Mouse (Mus musculus): ENCODE measurements around the gene Bcas3. TPM values are rescaled to one million over a fixed set of nuclear protein-coding genes. Genes with fewer than 3 reads are reported as not detected.

The Bcas3 gene
- polyA plus RNA-seq, 1 experiment from 2014 or later, result 15.4 TPM

DNA sequence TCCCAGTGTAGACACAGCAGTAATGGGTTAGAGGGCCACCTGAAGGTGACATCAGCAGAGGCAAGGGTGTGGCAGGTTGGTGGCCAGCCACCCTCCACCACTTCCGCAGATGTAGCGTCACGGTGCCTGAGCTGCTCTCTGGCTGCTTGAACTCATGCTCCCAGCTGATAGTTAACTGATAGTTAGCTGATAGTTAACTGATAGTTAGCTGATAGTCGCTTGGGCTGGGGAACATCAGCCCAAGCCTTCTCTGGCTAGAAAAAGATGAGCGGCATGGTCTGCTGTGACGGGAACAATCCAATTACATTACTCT, 291.7 kb downstream of the Bcas3 start:
- 65% methylated on average over 6 of the region's 6 CpGs for WGBS
- Histone ChIP-seq H3K9me3 (ENCODE audit: control insufficient read depth, low read length) (no peaks in the 10 kb centered on the region), H3K4me2 (ENCODE audit: low read depth, low read length) (no peak overlapping the region), H3K4me1 (ENCODE audit: control insufficient read depth, insufficient read depth, low read length) (peaks cover 20% of the 10 kb centered on the region), H3K9ac (ENCODE audit: low read depth, low read length) (no peak overlapping the region), H3K27ac (ENCODE audit: low read length) (no peak overlapping the region), H3K4me3 (ENCODE audit: low read length) (no peak overlapping the region), H3K36me3 (ENCODE audit: control insufficient read depth, insufficient read depth, low read length) (no peaks in the 10 kb centered on the region), H3K27me3 (replicated peaks; ENCODE audit: control insufficient read depth, insufficient read depth, low read length) (no peaks in the 10 kb centered on the region)
- peak; percentile 50; the same call in 1 of the 2 replicates for ATAC-seq

DNA sequence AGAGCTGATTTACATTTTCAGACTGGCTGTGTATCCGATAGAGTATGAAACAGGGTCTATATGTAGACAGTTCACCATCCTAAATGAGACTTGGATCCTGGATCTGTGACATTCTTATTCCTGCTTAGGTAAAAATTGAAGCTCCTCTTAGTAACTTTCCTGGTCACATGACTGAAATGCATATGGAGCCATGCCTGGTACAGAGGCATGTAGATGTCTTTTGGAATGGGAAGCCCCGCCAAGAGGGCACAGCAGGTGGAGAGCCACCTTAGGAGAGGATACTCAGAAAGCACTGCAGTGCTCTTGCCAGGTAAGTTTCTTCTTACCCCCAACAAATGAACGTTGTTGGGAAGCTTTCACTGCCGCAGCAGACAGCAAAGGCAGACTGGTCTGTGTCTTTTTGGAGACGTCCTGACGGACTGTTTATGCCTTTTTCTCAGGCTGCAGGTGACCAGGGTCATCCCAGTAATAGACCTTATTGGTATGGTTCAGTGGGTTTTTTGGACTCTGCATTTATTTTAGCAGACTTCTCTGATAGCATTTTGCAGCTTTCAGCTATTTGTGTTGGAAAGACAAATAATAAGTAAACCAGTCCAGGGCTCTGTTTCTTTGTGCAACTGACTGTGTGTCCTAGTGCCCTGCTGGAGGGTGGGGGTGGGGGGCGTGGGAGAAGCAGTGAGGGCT, 292.3 kb downstream of the Bcas3 start:
- WGBS, result 70% methylated on average over 7 of the region's 7 CpGs
- Histone ChIP-seq H3K27ac (ENCODE audit: low read length) (no peak overlapping the region), H3K36me3 (ENCODE audit: control insufficient read depth, insufficient read depth, low read length) (no peaks in the 10 kb centered on the region), H3K27me3 (replicated peaks; ENCODE audit: control insufficient read depth, insufficient read depth, low read length) (no peaks in the 10 kb centered on the region), H3K9me3 (ENCODE audit: control insufficient read depth, low read length) (no peaks in the 10 kb centered on the region), H3K4me2 (ENCODE audit: low read depth, low read length) (no peak overlapping the region), H3K4me1 (ENCODE audit: control insufficient read depth, insufficient read depth, low read length) (peaks cover 20% of the 10 kb centered on the region), H3K9ac (ENCODE audit: low read depth, low read length) (no peak overlapping the region), H3K4me3 (ENCODE audit: low read length) (no peak overlapping the region)
- ATAC-seq, result no peak

DNA sequence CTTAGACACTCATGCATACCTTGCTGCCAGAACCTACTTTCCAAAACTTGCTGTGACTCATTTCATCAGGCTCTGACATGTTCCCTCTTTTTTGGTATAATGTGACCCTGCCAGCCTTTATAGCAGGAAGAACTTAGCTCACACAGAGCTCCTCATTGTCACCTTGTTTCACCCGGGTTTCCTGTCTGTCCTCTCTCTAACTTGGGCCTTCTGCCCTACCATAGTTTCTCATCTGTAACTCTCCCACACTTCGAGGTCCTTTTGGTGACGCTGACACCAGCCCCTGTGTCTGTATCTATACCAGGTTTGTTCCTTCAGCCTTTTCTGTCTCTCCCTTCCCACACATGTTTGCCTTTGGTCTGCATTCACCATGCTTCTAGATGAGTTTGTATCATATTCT, 295.9 kb downstream of the Bcas3 start:
- no peak overlapping the region for H3K27ac ChIP-seq (ENCODE audit: low read length)
- H3K36me3 ChIP-seq (ENCODE audit: control insufficient read depth, insufficient read depth, low read length), result no peaks in the 10 kb centered on the region
- H3K4me1 ChIP-seq (ENCODE audit: control insufficient read depth, insufficient read depth, low read length), result peaks cover 12% of the 10 kb centered on the region
- no peak overlapping the region for H3K4me2 ChIP-seq (ENCODE audit: low read depth, low read length)
- H3K9ac ChIP-seq (ENCODE audit: low read depth, low read length), result no peak overlapping the region
- no peak overlapping the region for H3K4me3 ChIP-seq (ENCODE audit: low read length)
- 68% methylated on average over 3 of the region's 3 CpGs for WGBS
- H3K9me3 ChIP-seq (ENCODE audit: control insufficient read depth, low read length), result no peaks in the 10 kb centered on the region
- no peaks in the 10 kb centered on the region for H3K27me3 ChIP-seq (replicated peaks; ENCODE audit: control insufficient read depth, insufficient read depth, low read length)
- ATAC-seq, result no peak

DNA sequence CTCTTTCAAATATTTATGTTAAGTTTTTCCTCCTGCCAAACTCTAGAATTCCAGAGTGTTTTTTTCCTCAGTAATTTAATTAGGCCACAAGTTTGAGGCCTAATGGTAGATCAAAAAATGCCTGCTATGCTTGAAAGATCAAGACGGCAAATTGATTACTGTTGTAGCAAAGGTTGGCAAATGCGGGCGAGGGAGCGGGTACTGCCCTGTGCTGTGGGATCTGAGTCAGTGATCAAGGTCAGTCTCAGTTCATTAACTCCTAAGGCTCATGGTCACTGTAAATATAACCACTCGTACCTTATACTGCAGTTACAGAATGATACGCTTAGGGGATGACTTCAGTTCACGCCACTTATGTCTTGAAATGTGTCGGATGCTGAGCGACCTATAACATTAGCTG, 296.4 kb downstream of the Bcas3 start:
- H3K27me3 ChIP-seq (replicated peaks; ENCODE audit: control insufficient read depth, insufficient read depth, low read length), result no peaks in the 10 kb centered on the region
- ATAC-seq, result no peak
- H3K27ac ChIP-seq (ENCODE audit: low read length), result no peak overlapping the region
- H3K9ac ChIP-seq (ENCODE audit: low read depth, low read length), result no peak overlapping the region
- H3K4me2 ChIP-seq (ENCODE audit: low read depth, low read length), result no peak overlapping the region
- no peaks in the 10 kb centered on the region for H3K36me3 ChIP-seq (ENCODE audit: control insufficient read depth, insufficient read depth, low read length)
- 83% methylated on average over 9 of the region's 9 CpGs for WGBS
- no peaks in the 10 kb centered on the region for H3K9me3 ChIP-seq (ENCODE audit: control insufficient read depth, low read length)
- H3K4me3 ChIP-seq (ENCODE audit: low read length), result no peak overlapping the region
- peaks cover 9% of the 10 kb centered on the region; the same call in 1 of the 2 replicates for H3K4me1 ChIP-seq (ENCODE audit: control insufficient read depth, insufficient read depth, low read length)

DNA sequence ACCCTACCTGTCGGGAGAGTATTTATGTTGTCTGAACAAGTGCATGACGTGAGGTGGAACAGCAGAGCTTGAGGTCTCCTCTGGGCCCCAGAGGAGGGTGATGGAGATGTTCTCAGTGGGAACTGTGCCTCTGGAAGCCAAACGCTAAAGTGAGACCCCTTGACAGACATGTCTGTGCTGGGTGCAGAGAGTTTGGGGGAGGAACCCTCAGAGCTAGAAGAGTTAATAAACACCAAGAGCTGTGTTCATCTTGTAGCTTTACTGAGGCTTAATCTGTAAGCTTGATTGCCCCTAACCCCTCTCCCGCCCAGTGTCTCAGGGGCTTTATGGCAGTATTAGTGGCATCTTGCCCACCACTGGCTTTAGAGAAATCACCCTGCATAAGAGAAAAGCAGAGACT, 304.5 kb downstream of the Bcas3 start:
- Histone ChIP-seq H3K4me1 (ENCODE audit: control insufficient read depth, insufficient read depth, low read length) (no peaks in the 10 kb centered on the region), H3K4me2 (ENCODE audit: low read depth, low read length) (no peak overlapping the region), H3K4me3 (ENCODE audit: low read length) (no peak overlapping the region), H3K27ac (ENCODE audit: low read length) (no peak overlapping the region), H3K27me3 (replicated peaks; ENCODE audit: control insufficient read depth, insufficient read depth, low read length) (no peaks in the 10 kb centered on the region), H3K36me3 (ENCODE audit: control insufficient read depth, insufficient read depth, low read length) (no peaks in the 10 kb centered on the region), H3K9me3 (ENCODE audit: control insufficient read depth, low read length) (no peaks in the 10 kb centered on the region), H3K9ac (ENCODE audit: low read depth, low read length) (no peak overlapping the region)
- 59% methylated on average over 4 of the region's 4 CpGs for WGBS
- ATAC-seq, result no peak

DNA sequence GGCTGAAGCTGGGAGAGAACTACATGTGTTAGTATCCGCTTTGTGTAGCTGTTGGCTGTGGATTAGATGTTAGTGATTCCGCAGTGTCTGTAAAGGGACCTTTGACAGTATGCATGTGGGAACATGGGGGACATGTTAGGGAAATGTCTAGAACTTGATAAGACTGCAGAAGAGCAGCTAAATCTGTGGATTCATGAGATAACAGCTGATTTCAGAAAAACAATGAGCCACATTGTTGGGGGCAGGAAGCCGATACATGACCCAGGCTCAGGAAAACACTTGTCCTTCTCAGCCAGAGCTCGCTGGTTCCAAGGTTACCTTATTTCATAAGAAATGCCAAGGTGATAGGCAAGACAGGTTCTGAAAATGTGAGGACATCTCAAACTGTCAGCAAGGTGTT, 307.3 kb downstream of the Bcas3 start:
- H3K4me3 ChIP-seq (ENCODE audit: low read length), result no peak overlapping the region
- H3K36me3 ChIP-seq (ENCODE audit: control insufficient read depth, insufficient read depth, low read length), result no peaks in the 10 kb centered on the region
- H3K9ac ChIP-seq (ENCODE audit: low read depth, low read length), result no peak overlapping the region
- H3K4me1 ChIP-seq (ENCODE audit: control insufficient read depth, insufficient read depth, low read length), result no peaks in the 10 kb centered on the region
- no peak for ATAC-seq
- no peaks in the 10 kb centered on the region for H3K27me3 ChIP-seq (replicated peaks; ENCODE audit: control insufficient read depth, insufficient read depth, low read length)
- no peak overlapping the region for H3K4me2 ChIP-seq (ENCODE audit: low read depth, low read length)
- WGBS, result 85% methylated on average over 4 of the region's 4 CpGs
- no peak overlapping the region for H3K27ac ChIP-seq (ENCODE audit: low read length)
- no peaks in the 10 kb centered on the region for H3K9me3 ChIP-seq (ENCODE audit: control insufficient read depth, low read length)

DNA sequence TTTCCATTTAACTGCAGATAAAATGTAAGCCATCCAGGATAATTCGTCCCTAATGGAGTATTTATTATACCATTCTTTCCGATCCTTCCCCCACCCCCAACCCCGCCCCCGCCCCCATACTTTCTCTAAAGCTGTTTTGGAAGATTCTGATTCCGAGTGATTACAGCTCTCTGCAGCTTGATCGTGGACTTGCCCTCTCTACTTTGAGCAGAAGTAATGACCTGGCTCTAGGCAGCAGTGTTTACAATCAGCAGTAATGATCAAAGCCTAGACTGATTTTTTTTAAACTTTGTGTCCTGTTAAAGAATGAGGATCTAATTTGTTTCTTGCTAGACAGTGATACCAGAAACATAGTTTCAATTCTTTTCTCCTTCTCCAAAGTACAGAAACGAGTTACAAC, 314.2 kb downstream of the Bcas3 start:
- no peaks in the 10 kb centered on the region for H3K36me3 ChIP-seq (ENCODE audit: control insufficient read depth, insufficient read depth, low read length)
- H3K4me1 ChIP-seq (ENCODE audit: control insufficient read depth, insufficient read depth, low read length), result peaks cover 6% of the 10 kb centered on the region; the same call in 1 of the 2 replicates
- 33% methylated on average over 7 of the region's 7 CpGs for WGBS
- H3K4me3 ChIP-seq (ENCODE audit: low read length), result no peak overlapping the region
- no peak for ATAC-seq
- H3K9ac ChIP-seq (ENCODE audit: low read depth, low read length), result no peak overlapping the region
- H3K9me3 ChIP-seq (ENCODE audit: control insufficient read depth, low read length), result no peaks in the 10 kb centered on the region
- no peak overlapping the region for H3K4me2 ChIP-seq (ENCODE audit: low read depth, low read length)
- H3K27me3 ChIP-seq (replicated peaks; ENCODE audit: control insufficient read depth, insufficient read depth, low read length), result no peaks in the 10 kb centered on the region
- no peak overlapping the region; the same call in 1 of the 2 replicates for H3K27ac ChIP-seq (ENCODE audit: low read length)

DNA sequence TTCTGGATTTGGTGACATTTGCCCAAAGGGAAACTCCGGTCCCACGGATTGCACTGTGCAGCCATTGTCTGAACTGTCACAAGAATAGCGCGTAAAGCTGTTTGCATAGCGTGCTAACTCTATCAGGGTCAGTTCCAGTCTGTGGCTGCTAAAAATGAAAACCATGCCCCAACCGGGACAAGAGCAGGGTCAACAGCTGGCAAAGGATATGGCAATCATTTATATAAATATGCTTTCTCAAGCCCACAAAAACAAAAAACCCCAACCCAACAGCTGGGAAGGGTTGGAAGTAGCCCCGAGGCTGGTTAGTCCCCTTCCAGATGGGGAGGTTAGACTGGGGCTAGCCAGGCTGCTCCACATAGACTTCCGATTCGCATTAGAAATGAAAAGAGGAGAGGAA, 314.8 kb downstream of the Bcas3 start:
- WGBS, result 31% methylated on average over 9 of the region's 9 CpGs
- Histone ChIP-seq H3K36me3 (ENCODE audit: control insufficient read depth, insufficient read depth, low read length) (no peaks in the 10 kb centered on the region), H3K9ac (ENCODE audit: low read depth, low read length) (peak overlapping the region; percentile 40; the same call in 1 of the 2 replicates), H3K9me3 (ENCODE audit: control insufficient read depth, low read length) (no peaks in the 10 kb centered on the region), H3K4me1 (ENCODE audit: control insufficient read depth, insufficient read depth, low read length) (peaks cover 6% of the 10 kb centered on the region; the same call in 1 of the 2 replicates), H3K27me3 (replicated peaks; ENCODE audit: control insufficient read depth, insufficient read depth, low read length) (no peaks in the 10 kb centered on the region), H3K27ac (ENCODE audit: low read length) (peak overlapping the region; percentile 51; the same call in 1 of the 2 replicates), H3K4me2 (ENCODE audit: low read depth, low read length) (peak overlapping the region; percentile 37), H3K4me3 (ENCODE audit: low read length) (0 out of 2 replicates have a peak overlapping the region, but pooled peaks have one; percentile 1)
- no peak for ATAC-seq

DNA sequence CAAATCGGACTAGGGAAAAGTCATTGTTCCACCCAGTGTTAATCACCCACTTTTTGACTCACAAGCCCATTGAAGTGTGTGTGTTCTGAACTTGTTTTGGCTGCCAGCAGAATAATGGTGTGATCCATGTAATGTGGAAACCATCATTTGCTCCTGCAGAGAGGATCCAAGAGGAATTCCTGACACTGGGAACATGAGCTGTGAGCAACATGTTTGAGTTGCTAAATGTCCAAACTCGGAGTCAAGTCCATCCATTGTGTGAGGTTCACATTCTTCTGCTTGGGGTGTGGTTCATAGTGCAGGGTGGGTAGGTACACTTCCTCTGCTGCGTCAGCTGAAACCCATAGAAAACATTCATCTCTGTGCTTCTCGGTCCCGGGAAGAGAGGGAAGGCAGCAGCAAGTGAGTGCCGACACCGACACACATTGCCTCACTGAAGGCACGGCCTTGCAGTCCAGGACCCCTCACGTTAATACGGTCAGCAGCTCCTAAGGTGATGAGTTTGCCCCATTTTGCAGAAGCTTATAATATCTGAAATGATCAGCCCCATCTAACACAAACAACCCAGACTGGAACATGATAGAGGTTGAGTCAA, 320.0 kb downstream of the Bcas3 start:
- no peaks in the 10 kb centered on the region for H3K9me3 ChIP-seq (ENCODE audit: control insufficient read depth, low read length)
- no peak overlapping the region for H3K4me3 ChIP-seq (ENCODE audit: low read length)
- 73% methylated on average over 10 of the region's 10 CpGs for WGBS
- H3K9ac ChIP-seq (ENCODE audit: low read depth, low read length), result no peak overlapping the region
- H3K27ac ChIP-seq (ENCODE audit: low read length), result no peak overlapping the region
- H3K4me1 ChIP-seq (ENCODE audit: control insufficient read depth, insufficient read depth, low read length), result peaks cover 9% of the 10 kb centered on the region; the same call in 1 of the 2 replicates
- H3K4me2 ChIP-seq (ENCODE audit: low read depth, low read length), result no peak overlapping the region
- H3K36me3 ChIP-seq (ENCODE audit: control insufficient read depth, insufficient read depth, low read length), result no peaks in the 10 kb centered on the region
- no peaks in the 10 kb centered on the region for H3K27me3 ChIP-seq (replicated peaks; ENCODE audit: control insufficient read depth, insufficient read depth, low read length)
- no peak for ATAC-seq

Data from intestine, embryonic 16.5 days (tissue).